ENCODE assay signal across 12 mouse cellular contexts in genomic region chr19:53264821-53265727, GRCm38 (mm10). TPM values are rescaled to one million over a fixed set of nuclear protein-coding genes. Genes with fewer than 3 reads are reported as not detected.
DNase-seq lines count a peak whose midpoint lies in the region; ATAC-seq and TF ChIP-seq lines count a peak whose summit lies in the region.
"Had no signal": no experiment of that assay in that cellular context is flagged by ENCODE, and none has a peak within 500 bp of the region (broad histone marks: within the 10 kb centered on the region; RNA-seq: fewer than 3 reads in every experiment).

No protein-coding gene starts in this region.

- H3K27ac ChIP-seq in neural tube, embryonic 11.5 days (ENCODE audit: low read depth, low read length), result no peak overlapping the region
- no peak overlapping the region for H3K27ac ChIP-seq in midbrain, embryonic 12.5 days (replicated peaks)
- no peak overlapping the region for H3K27ac ChIP-seq in layer of hippocampus, adult 2 months
- H3K27ac ChIP-seq: embryonic facial prominence, embryonic 12.5 days; heart, adult 2 months; limb, embryonic 12.5 days had no signal

- H3K9ac ChIP-seq in neural tube, embryonic 11.5 days (ENCODE audit: low read length), result no peak overlapping the region
- H3K9ac ChIP-seq in midbrain, embryonic 12.5 days (replicated peaks), result no peak overlapping the region
- H3K9ac ChIP-seq: embryonic facial prominence, embryonic 12.5 days; limb, embryonic 12.5 days had no signal

- WGBS in neural tube, embryonic 11.5 days, result 70% methylated on average over 12 of the region's 12 CpGs
- 59% methylated on average over 12 of the region's 12 CpGs for WGBS in midbrain, embryonic 12.5 days

- H3K4me3 ChIP-seq in neural tube, embryonic 11.5 days (ENCODE audit: low read depth, low read length), result no peak overlapping the region
- H3K4me3 ChIP-seq in midbrain, embryonic 12.5 days, result no peak overlapping the region
- no peak overlapping the region for H3K4me3 ChIP-seq in layer of hippocampus, adult 2 months
- H3K4me3 ChIP-seq: embryonic facial prominence, embryonic 12.5 days; heart, adult 2 months; limb, embryonic 12.5 days had no signal

- ATAC-seq in neural tube, embryonic 11.5 days (ENCODE audit: insufficient read depth, low FRiP score, low TSS enrichment), result no peak
- ATAC-seq in midbrain, embryonic 12.5 days (ENCODE audit: low FRiP score, low read depth), result 0 out of 2 replicates have a peak, but pooled peaks have one; percentile 9

- TF ChIP-seq CTCF in layer of hippocampus, adult 2 months (conservative IDR thresholded peaks at IDR 0.05), result no peak

- peak; percentile 50 to 59 for DNase-seq in cerebellum, postnatal 10 days
- DNase-seq in cerebellum, postnatal 4 days (ENCODE audit: low spot score in 2 of 2), result no peak
- peak; percentile 8 for DNase-seq in neural tube, embryonic 11.5 days (ENCODE audit: low spot score)
- no peak for DNase-seq in neural tube, embryonic 10.5 days (ENCODE audit: extremely low spot score, low spot score)
- DNase-seq in yolk sac, embryonic 10.5 days (ENCODE audit: low spot score), result no peak
- DNase-seq in layer of hippocampus, adult 2 months (ENCODE audit: low spot score in 2 of 2), result no peak
- no peak for DNase-seq in urinary bladder, postnatal 25 days (ENCODE audit: low spot score)
- DNase-seq: heart, adult 2 months; lung, postnatal 10 days had no signal

- H3K27me3 ChIP-seq in neural tube, embryonic 11.5 days (ENCODE audit: control insufficient read depth, insufficient read depth, low read length), result no peaks in the 10 kb centered on the region
- H3K27me3 ChIP-seq in midbrain, embryonic 12.5 days, result no peaks in the 10 kb centered on the region
- H3K27me3 ChIP-seq: embryonic facial prominence, embryonic 12.5 days; limb, embryonic 12.5 days had no signal

- H3K4me2 ChIP-seq in neural tube, embryonic 11.5 days (ENCODE audit: low read depth), result no peak overlapping the region
- no peak overlapping the region; the same call in 1 of the 2 replicates for H3K4me2 ChIP-seq in midbrain, embryonic 12.5 days (replicated peaks)

- no peaks in the 10 kb centered on the region for H3K36me3 ChIP-seq in neural tube, embryonic 11.5 days (ENCODE audit: control insufficient read depth, insufficient read depth, low read length)
- no peaks in the 10 kb centered on the region for H3K36me3 ChIP-seq in midbrain, embryonic 12.5 days
- H3K36me3 ChIP-seq: embryonic facial prominence, embryonic 12.5 days; limb, embryonic 12.5 days had no signal

- no peaks in the 10 kb centered on the region for H3K9me3 ChIP-seq in neural tube, embryonic 11.5 days (ENCODE audit: control insufficient read depth, low read length)
- no peaks in the 10 kb centered on the region for H3K9me3 ChIP-seq in midbrain, embryonic 12.5 days
- H3K9me3 ChIP-seq: embryonic facial prominence, embryonic 12.5 days; limb, embryonic 12.5 days had no signal

- no peaks in the 10 kb centered on the region for H3K4me1 ChIP-seq in neural tube, embryonic 11.5 days (ENCODE audit: control insufficient read depth, insufficient read depth, low read length)
- H3K4me1 ChIP-seq in midbrain, embryonic 12.5 days, result peaks cover 5% of the 10 kb centered on the region

RNA-seq across cellular contexts. Expression of gene Mxi1, which starts 45.2 kb away (rescaled TPM):
- 56.4 and 58.4 TPM in 2 replicates for polyA plus RNA-seq in neural tube, embryonic 11.5 days (2014; fragmentation: Nextera tagmentation; extraction: Ambion mirVana)
- 71.3 and 77.8 TPM in 2 replicates for polyA plus RNA-seq in midbrain, embryonic 12.5 days (2016; fragmentation: Nextera tagmentation; extraction: Ambion mirVana)
- 10 to 100 TPM; 62.8 to 68.6 TPM for total RNA-seq in layer of hippocampus, adult 2 months (2021)

Comparison
In these comparisons a context has a peak if more than half of its experiments do, and no peak if none do; other contexts are left out.
1. DNase-seq: peak in cerebellum, postnatal 10 days (2 of 2) and neural tube, embryonic 11.5 days (single experiment); none in cerebellum, postnatal 4 days (0 of 2), neural tube, embryonic 10.5 days (single experiment), yolk sac, embryonic 10.5 days (single experiment), layer of hippocampus, adult 2 months (0 of 2) and urinary bladder, postnatal 25 days (single experiment).